Mouse (Mus musculus) fibroblast of lung, adult 2 months (primary cell): ENCODE measurements around the gene Snrnp70.

Experiments used
- DNase-seq: peaks from one replicate; pipeline ENCODE4 v3.0.0-alpha.2; 2011; ENCODE audit warnings: low read depth

Snrnp70 gene

GRCm38 (mm10) chr7:45395578-45396336 lies at the start of gene Snrnp70:
Snrnp70 (minus strand) TSS chr7:45395742.
- peak; percentile 100 for DNase-seq

- DNase-seq = no peak
These were observed 48.2 kb upstream of the Snrnp70 start for GRCm38 (mm10) chr7:45443526-45444420.

- no peak for DNase-seq
These were observed 42.2 kb upstream of the Snrnp70 start, which contains the start of gene Ruvbl2 for GRCm38 (mm10) chr7:45437521-45438276. Ruvbl2 (minus strand) TSS chr7:45438096.

- DNase-seq = no peak
These were observed 41.5 kb upstream of the Snrnp70 start for GRCm38 (mm10) chr7:45437046-45437445.

- DNase-seq = no peak
These were observed 40.9 kb upstream of the Snrnp70 start for GRCm38 (mm10) chr7:45436444-45436843.

- DNase-seq = no peak
These were observed 39.5 kb upstream of the Snrnp70 start for GRCm38 (mm10) chr7:45435038-45435437.

- DNase-seq = peak; percentile 100
These were observed 38.9 kb upstream of the Snrnp70 start, which contains the start of gene Gys1 for GRCm38 (mm10) chr7:45434203-45435015. Gys1 (plus strand) TSS chr7:45434844.

- no peak for DNase-seq
These were observed 38.3 kb upstream of the Snrnp70 start for GRCm38 (mm10) chr7:45433835-45434202.

GRCm38 (mm10) chr7:45426556-45426955 lies 31.0 kb upstream of the Snrnp70 start:
- DNase-seq = no peak

- DNase-seq = no peak
These were observed 25.7 kb upstream of the Snrnp70 start for GRCm38 (mm10) chr7:45421194-45421593.

- no peak for DNase-seq
These were observed 25.0 kb upstream of the Snrnp70 start, which contains the start of gene Lhb for GRCm38 (mm10) chr7:45420615-45420919. Lhb (plus strand) TSS chr7:45420820.

- no peak for DNase-seq
These were observed 24.5 kb upstream of the Snrnp70 start for GRCm38 (mm10) chr7:45419859-45420614.

- DNase-seq = no peak
These were observed 22.5 kb upstream of the Snrnp70 start for GRCm38 (mm10) chr7:45417962-45418492.

GRCm38 (mm10) chr7:45415636-45416035 lies 20.1 kb upstream of the Snrnp70 start:
- DNase-seq = no peak

GRCm38 (mm10) chr7:45414740-45415224 lies 19.2 kb upstream of the Snrnp70 start:
- DNase-seq = no peak

GRCm38 (mm10) chr7:45413864-45414739 lies 18.6 kb upstream of the Snrnp70 start:
- no peak for DNase-seq

- DNase-seq = no peak
These were observed 17.7 kb upstream of the Snrnp70 start, which contains the start of gene Ntf5 for GRCm38 (mm10) chr7:45413113-45413863. Ntf5 (plus strand) TSS chr7:45413695.

GRCm38 (mm10) chr7:45412421-45412820 lies 16.9 kb upstream of the Snrnp70 start:
- DNase-seq = no peak
